Mouse (Mus musculus) MEL (cell line): ENCODE data around the gene Rnf19b.

Experiments
- CTCF ChIP-seq, 3 experiments: IDR thresholded peaks in 2 of 3; conservative IDR thresholded peaks in 1 of 3; 2 replicates each; pipeline ENCODE4 v1.5.1; 2011 to 2012; ENCODE audit warnings: low read length in 3 of 3, low read depth in 2 of 3, mild to moderate bottlenecking in 2 of 3, improper control_type of control experiment in 1 of 3, inconsistent platforms in 1 of 3, mixed read lengths in 1 of 3, moderate library complexity in 1 of 3; ENCODE audit not compliant: control insufficient read depth in 1 of 3, insufficient read depth in 1 of 3, poor library complexity in 1 of 3, severe bottlenecking in 1 of 3
- GATA1 ChIP-seq: IDR thresholded peaks from 2 replicates; pipeline ENCODE4 v1.6.1; 2011; ENCODE audit warnings: low read depth, low read length, improper control_type of control experiment
- MAX ChIP-seq: IDR thresholded peaks from 2 replicates; pipeline ENCODE4 v1.6.1; 2011; ENCODE audit warnings: low read length, improper control_type of control experiment
- POLR2AphosphoS2 ChIP-seq: IDR thresholded peaks from 2 replicates; pipeline ENCODE4 v1.6.1; 2011; ENCODE audit warnings: low read length, improper control_type of control experiment
- RAD21 ChIP-seq: IDR thresholded peaks from 2 replicates; pipeline ENCODE4 v1.6.1; 2011; ENCODE audit warnings: mild to moderate bottlenecking, low read depth, low read length, improper control_type of control experiment
- SMC3 ChIP-seq: IDR thresholded peaks from 2 replicates; pipeline ENCODE4 v1.6.1; 2011; ENCODE audit warnings: low read depth, low read length, improper control_type of control experiment
- TAL1 ChIP-seq: IDR thresholded peaks from 2 replicates; pipeline ENCODE4 v1.6.1; 2012; ENCODE audit warnings: mild to moderate bottlenecking, inconsistent platforms, low read length, moderate library complexity, mixed read lengths
- USF1 ChIP-seq: IDR thresholded peaks from 2 replicates; pipeline ENCODE4 v1.6.1; 2014; ENCODE audit warnings: low read depth, mild to moderate bottlenecking, inconsistent platforms, low read length, improper control_type of control experiment, moderate library complexity
- ZMIZ1 ChIP-seq: IDR thresholded peaks from 2 replicates; pipeline ENCODE4 v1.6.1; 2012; ENCODE audit warnings: low read depth, mild to moderate bottlenecking, inconsistent platforms, low read length, improper control_type of control experiment, moderate library complexity

GRCm38 (mm10) chr4:129081512-129081911 lies 23.4 kb downstream of the Rnf19b start:
- TF ChIP-seq GATA1 = no peak
- TF ChIP-seq CTCF (IDR thresholded peaks at IDR 0.05 in 2 of 3, conservative IDR thresholded peaks at IDR 0.05 in 1 of 3; ENCODE audit: control insufficient read depth in 1 of 3, insufficient read depth in 1 of 3, low read depth in 2 of 3, low read length in 3 of 3, poor library complexity in 1 of 3, severe bottlenecking in 1 of 3) = no peak
- no peak for TF ChIP-seq SMC3
- TF ChIP-seq MAX = no peak
- no peak for TF ChIP-seq POLR2AphosphoS2
- no peak for TF ChIP-seq ZMIZ1
- TF ChIP-seq USF1 = no peak
- no peak for TF ChIP-seq RAD21
- TF ChIP-seq TAL1 = no peak
